Mouse (Mus musculus): Measurements from ENCODE around the gene Rnf135. TPM values are rescaled to one million over a fixed set of nuclear protein-coding genes. Genes with fewer than 3 reads are reported as not detected.
"Not testable (repeated sequence)": the region's sequence is repeated elsewhere in the genome, so short reads cannot be mapped to it uniquely, and the experiment has no call there.

The Rnf135 gene
- total and polyA plus RNA-seq, 2 experiments from 2014 or later = 3.3 to 3.7 TPM

DNA sequence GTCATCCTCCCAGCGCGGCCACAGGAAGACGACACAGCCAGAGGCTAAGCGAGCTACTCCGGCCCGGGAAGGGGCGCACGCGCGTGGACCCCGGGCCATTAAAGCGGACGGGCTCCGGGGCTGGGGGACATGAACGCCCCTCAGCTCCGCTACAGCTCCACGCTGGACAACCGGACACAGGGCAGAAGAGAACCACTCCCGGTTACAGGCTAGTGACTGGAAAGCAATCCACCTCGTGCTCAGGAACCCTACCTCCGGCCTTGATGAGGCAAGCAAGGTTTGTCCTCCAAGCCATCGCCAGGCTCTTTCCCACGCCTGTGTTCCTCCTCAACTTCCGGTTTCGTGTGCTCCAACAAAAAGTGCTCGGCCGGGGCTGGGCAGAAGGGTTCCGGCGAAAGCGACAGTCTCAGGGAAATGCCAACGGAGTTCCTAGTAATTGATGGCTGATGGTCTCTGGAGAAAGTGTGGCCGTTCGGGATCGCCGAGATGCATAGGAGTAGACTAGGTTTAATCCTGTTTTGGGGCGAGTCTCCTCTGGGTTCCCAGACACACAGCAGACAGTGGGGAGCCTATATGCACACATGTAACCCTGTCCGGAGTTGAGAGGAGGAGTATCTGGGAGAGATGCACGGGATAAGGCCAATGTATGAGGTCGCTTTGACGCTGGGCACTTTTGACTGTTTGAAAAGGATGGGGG, 41.7 kb upstream of the Rnf135 start, which contains the start of gene Tefm:
Gene Tefm (minus strand): TSS at position 351 of the 697 bp plus-strand sequence.
- Histone ChIP-seq H3K9me3 (ENCODE audit: low read length) (no peaks in the 10 kb centered on the region), H3K27me3 (ENCODE audit: insufficient read depth, low read length) (no peaks in the 10 kb centered on the region), H3K4me3 (ENCODE audit: low read depth, low read length) (peak within 1 kb of the TSS; percentile 69), H3K4me2 (ENCODE audit: low read depth, low read length, poor library complexity, severe bottlenecking) (peak within 1 kb of the TSS; percentile 75), H3K4me1 (ENCODE audit: insufficient read depth, low read length) (0 out of 2 replicates have a peak, but pooled peaks cover 3% of the 10 kb centered on the region), H3K9ac (replicated peaks; ENCODE audit: low read length, poor library complexity, severe bottlenecking) (peak within 1 kb of the TSS; percentile 83), H3K36me3 (ENCODE audit: insufficient read depth, low read length) (peaks cover 3% of the 10 kb centered on the region; the same call in 1 of the 2 replicates), H3K27ac (ENCODE audit: low read depth, low read length) (peak within 1 kb of the TSS; percentile 90)
- TF ChIP-seq CTCF (IDR thresholded peaks at IDR 0.05) = no peak
- peak; percentile 80 for ATAC-seq (ENCODE audit: low FRiP score)
- under 1% methylated on average over 40 of the region's 40 CpGs for WGBS
- DNase-seq (ENCODE audit: low spot score) = peak; percentile 93

DNA sequence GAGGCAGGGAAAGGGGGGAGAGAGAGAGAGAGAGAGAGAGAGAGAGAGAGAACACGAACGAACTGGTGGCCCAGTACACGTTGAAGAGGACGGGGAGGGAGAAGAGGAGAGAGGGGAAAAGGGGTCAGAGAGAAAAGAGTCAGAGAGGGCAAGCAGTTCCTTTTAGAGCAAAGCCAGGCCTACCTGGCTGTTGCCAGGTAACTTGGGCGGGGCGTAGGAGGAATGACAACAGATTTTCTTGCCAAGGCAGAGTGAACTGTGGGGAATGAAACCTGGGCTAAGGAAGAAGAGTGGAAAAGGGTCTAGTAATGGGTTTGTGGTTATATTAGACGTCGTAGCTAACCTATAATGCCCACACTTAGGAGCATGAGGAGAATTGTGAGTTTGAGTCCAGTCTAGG, 40.8 kb upstream of the Rnf135 start:
- no peak for DNase-seq (ENCODE audit: low spot score)
- Histone ChIP-seq H3K4me1 (ENCODE audit: insufficient read depth, low read length) (0 out of 2 replicates have a peak, but pooled peaks cover 3% of the 10 kb centered on the region), H3K36me3 (ENCODE audit: insufficient read depth, low read length) (peaks cover 3% of the 10 kb centered on the region; the same call in 1 of the 2 replicates), H3K27me3 (ENCODE audit: insufficient read depth, low read length) (no peaks in the 10 kb centered on the region), H3K4me3 (ENCODE audit: low read depth, low read length) (peak overlapping the region; percentile 69), H3K27ac (ENCODE audit: low read depth, low read length) (no peak overlapping the region), H3K4me2 (ENCODE audit: low read depth, low read length, poor library complexity, severe bottlenecking) (peak overlapping the region; percentile 75), H3K9ac (replicated peaks; ENCODE audit: low read length, poor library complexity, severe bottlenecking) (no peak overlapping the region; the same call in 1 of the 2 replicates), H3K9me3 (ENCODE audit: low read length) (no peaks in the 10 kb centered on the region)
- ATAC-seq (ENCODE audit: low FRiP score) = no peak
- WGBS = 38% methylated on average over 8 of the region's 8 CpGs
- TF ChIP-seq CTCF (IDR thresholded peaks at IDR 0.05) = no peak

DNA sequence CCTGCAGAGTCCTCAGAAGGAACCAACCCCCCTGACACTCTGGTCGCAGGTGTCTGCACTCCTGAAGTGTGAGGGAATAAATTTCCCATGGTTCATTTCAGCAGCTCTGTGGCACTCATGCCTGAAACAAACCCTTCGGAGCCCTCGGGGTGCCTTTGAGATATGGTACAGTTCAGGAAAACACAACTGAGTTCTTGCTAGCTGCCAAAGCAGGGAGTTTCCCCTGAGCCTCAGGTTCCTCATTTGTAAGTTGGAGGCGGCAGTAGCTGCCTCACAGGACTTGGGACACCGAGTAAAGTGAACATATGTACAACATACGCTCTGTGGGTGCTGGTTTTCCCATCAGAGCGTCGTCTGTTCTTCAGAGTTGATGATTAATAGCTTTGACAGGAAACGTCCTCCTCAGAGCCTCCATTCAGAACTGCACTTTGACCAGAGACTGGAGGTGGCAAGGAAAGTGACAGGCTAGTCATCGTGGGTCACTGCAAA, 37.8 kb upstream of the Rnf135 start:
- H3K4me3 ChIP-seq (ENCODE audit: low read depth, low read length) = no peak overlapping the region
- H3K4me2 ChIP-seq (ENCODE audit: low read depth, low read length, poor library complexity, severe bottlenecking) = no peak overlapping the region
- no peaks in the 10 kb centered on the region for H3K27me3 ChIP-seq (ENCODE audit: insufficient read depth, low read length)
- H3K36me3 ChIP-seq (ENCODE audit: insufficient read depth, low read length) = no peaks in the 10 kb centered on the region
- no peak for TF ChIP-seq CTCF (IDR thresholded peaks at IDR 0.05)
- H3K9ac ChIP-seq (replicated peaks; ENCODE audit: low read length, poor library complexity, severe bottlenecking) = no peak overlapping the region
- H3K4me1 ChIP-seq (ENCODE audit: insufficient read depth, low read length) = 0 out of 2 replicates have a peak, but pooled peaks cover 3% of the 10 kb centered on the region
- no peak for ATAC-seq (ENCODE audit: low FRiP score)
- no peaks in the 10 kb centered on the region for H3K9me3 ChIP-seq (ENCODE audit: low read length)
- no peak overlapping the region for H3K27ac ChIP-seq (ENCODE audit: low read depth, low read length)
- no peak for DNase-seq (ENCODE audit: low spot score)
- 75% methylated on average over 10 of the region's 10 CpGs for WGBS

DNA sequence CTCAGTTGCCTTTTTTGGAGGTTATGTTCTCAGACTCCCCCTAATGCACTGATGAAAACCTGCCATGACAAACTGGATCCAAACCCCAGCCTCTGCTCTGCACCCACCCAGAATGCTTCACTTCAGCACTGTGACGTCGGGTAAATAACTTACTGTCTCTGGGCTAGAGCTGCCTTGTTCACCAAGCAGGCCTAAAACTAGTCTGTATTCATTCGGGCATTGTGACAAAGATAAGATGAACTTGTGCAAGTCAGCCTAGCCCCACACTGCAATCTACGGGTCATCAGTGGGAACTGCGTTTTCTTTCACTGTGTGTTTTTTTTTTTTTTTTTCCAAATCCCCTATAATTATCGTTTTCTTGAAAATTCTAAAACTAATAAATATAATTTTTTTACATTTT, 35.9 kb upstream of the Rnf135 start:
- Histone ChIP-seq H3K4me2 (ENCODE audit: low read depth, low read length, poor library complexity, severe bottlenecking) (no peak overlapping the region), H3K27ac (ENCODE audit: low read depth, low read length) (no peak overlapping the region), H3K9me3 (ENCODE audit: low read length) (no peaks in the 10 kb centered on the region), H3K9ac (replicated peaks; ENCODE audit: low read length, poor library complexity, severe bottlenecking) (no peak overlapping the region), H3K4me3 (ENCODE audit: low read depth, low read length) (no peak overlapping the region), H3K36me3 (ENCODE audit: insufficient read depth, low read length) (no peaks in the 10 kb centered on the region), H3K27me3 (ENCODE audit: insufficient read depth, low read length) (no peaks in the 10 kb centered on the region; the same call in 1 of the 2 replicates), H3K4me1 (ENCODE audit: insufficient read depth, low read length) (no peaks in the 10 kb centered on the region)
- ATAC-seq (ENCODE audit: low FRiP score) (no peak), DNase-seq (ENCODE audit: low spot score) (no peak)
- peak; percentile 2; the same call in 1 of the 2 replicates for TF ChIP-seq CTCF (IDR thresholded peaks at IDR 0.05)
- 76% methylated on average over 6 of the region's 6 CpGs for WGBS

GRCm38 (mm10) chr11:80148313-80148712, 35.3 kb upstream of the Rnf135 start:
- no peaks in the 10 kb centered on the region for H3K4me1 ChIP-seq (ENCODE audit: insufficient read depth, low read length)
- ATAC-seq (ENCODE audit: low FRiP score) (no peak), DNase-seq (ENCODE audit: low spot score) (no peak)
- no peak overlapping the region for H3K9ac ChIP-seq (replicated peaks; ENCODE audit: low read length, poor library complexity, severe bottlenecking)
- no peak overlapping the region for H3K4me3 ChIP-seq (ENCODE audit: low read depth, low read length)
- H3K9me3 ChIP-seq (ENCODE audit: low read length) = no peaks in the 10 kb centered on the region
- peaks cover 4% of the 10 kb centered on the region; the same call in 1 of the 2 replicates for H3K27me3 ChIP-seq (ENCODE audit: insufficient read depth, low read length)
- no peak overlapping the region for H3K4me2 ChIP-seq (ENCODE audit: low read depth, low read length, poor library complexity, severe bottlenecking)
- H3K27ac ChIP-seq (ENCODE audit: low read depth, low read length) = no peak overlapping the region
- H3K36me3 ChIP-seq (ENCODE audit: insufficient read depth, low read length) = no peaks in the 10 kb centered on the region
- 59% methylated on average over 1 of the region's 1 CpGs for WGBS
- TF ChIP-seq CTCF (IDR thresholded peaks at IDR 0.05) = no peak

DNA sequence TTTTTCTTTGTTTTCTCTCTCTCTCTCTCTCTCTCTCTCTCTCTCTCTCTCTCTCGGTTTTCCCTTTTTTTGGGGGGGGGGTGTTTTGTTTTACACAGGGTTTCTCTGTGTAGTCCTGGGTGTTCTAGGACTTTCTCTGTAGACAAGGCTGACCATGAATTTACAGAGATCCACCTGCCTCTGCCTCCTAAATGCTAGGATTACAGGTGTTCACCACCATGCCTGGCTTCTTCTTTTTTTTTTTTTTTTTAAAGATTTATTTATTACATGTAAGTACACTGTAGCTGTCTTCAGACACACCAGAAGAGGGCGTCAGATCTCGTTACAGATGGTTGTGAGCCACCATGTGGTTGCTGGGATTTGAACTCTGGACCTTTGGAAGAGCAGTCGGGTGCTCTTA, 34.7 kb upstream of the Rnf135 start:
- H3K9me3 ChIP-seq (ENCODE audit: low read length); H3K36me3 ChIP-seq (ENCODE audit: insufficient read depth, low read length); DNase-seq (ENCODE audit: low spot score); H3K4me2 ChIP-seq (ENCODE audit: low read depth, low read length, poor library complexity, severe bottlenecking); ATAC-seq (ENCODE audit: low FRiP score); H3K27ac ChIP-seq (ENCODE audit: low read depth, low read length); H3K4me1 ChIP-seq (ENCODE audit: insufficient read depth, low read length); H3K4me3 ChIP-seq (ENCODE audit: low read depth, low read length); H3K9ac ChIP-seq (replicated peaks; ENCODE audit: low read length, poor library complexity, severe bottlenecking): not testable (repeated sequence)
- H3K27me3 ChIP-seq (ENCODE audit: insufficient read depth, low read length) = peaks cover 10% of the 10 kb centered on the region; the same call in 1 of the 2 replicates
- 62% methylated on average over 1 of the region's 4 CpGs for WGBS
